Mouse (Mus musculus) midbrain, embryonic 16.5 days (tissue): ENCODE measurements at regions not wholly inside any gene's neighbourhood (a gene's known extent, or its start where the extent isn't known, plus 50 kb on each side); places are given as distances from the start of the nearest gene placed in this dataset.

Experiments
- ATAC-seq: fragments of 200-750 bp; cut with Nextera tagmentation; 2 replicates; pipeline ENCODE4 v1.8.0; 2017; ENCODE audit warnings: moderate TSS enrichment
- H3K27ac ChIP-seq: fragments of 300-500 bp; sonication (generic); 2 replicates; pipeline ENCODE4 v1.5.1; 2014; ENCODE audit warnings: mild to moderate bottlenecking, low read length, mixed read lengths
- H3K27me3 ChIP-seq: fragments of 300-500 bp; sonication (generic); 2 replicates; pipeline ENCODE4 v1.6.1; 2014; ENCODE audit warnings: low read depth, low read length, mixed read lengths; ENCODE audit not compliant: control insufficient read depth, insufficient read depth
- H3K36me3 ChIP-seq: fragments of 300-500 bp; sonication (generic); 2 replicates; pipeline ENCODE4 v1.6.1; 2014; ENCODE audit warnings: mild to moderate bottlenecking, low read length, moderate library complexity, mixed read lengths; ENCODE audit not compliant: control insufficient read depth, insufficient read depth
- H3K4me1 ChIP-seq: fragments of 300-500 bp; sonication (generic); 2 replicates; pipeline ENCODE4 v1.6.1; 2014; ENCODE audit warnings: mild to moderate bottlenecking, low read length, mixed read lengths; ENCODE audit not compliant: control insufficient read depth, insufficient read depth
- H3K4me2 ChIP-seq: fragments of 300-500 bp; sonication (generic); 2 replicates; pipeline ENCODE4 v1.6.1; 2014; ENCODE audit warnings: mild to moderate bottlenecking, low read length, mixed read lengths
- H3K4me3 ChIP-seq: fragments of 300-500 bp; sonication (generic); 2 replicates; pipeline ENCODE4 v1.5.1; 2014; ENCODE audit warnings: low read depth, mild to moderate bottlenecking, low read length, moderate library complexity, mixed read lengths
- H3K9ac ChIP-seq: fragments of 300-500 bp; sonication (generic); 2 replicates; pipeline ENCODE4 v1.6.1; 2014; ENCODE audit warnings: low read depth, low read length, mixed read lengths
- H3K9me3 ChIP-seq: fragments of 300-500 bp; sonication (generic); replicated peaks from 2 replicates; pipeline ENCODE4 v1.6.1; 2014; ENCODE audit warnings: mild to moderate bottlenecking, low read length, mixed read lengths; ENCODE audit not compliant: control insufficient read depth, poor library complexity, severe bottlenecking
- WGBS: fragments of 180-500 bp; shearing (Covaris S2); extraction: QIAGEN DNeasy Blood & Tissue Kit; methylation state at CpG from one replicate; pipeline ENCODE4 v1.1.7; 2014; 5-methylcytosine and 5-hydroxymethylcytosine counted together

- Histone ChIP-seq H3K4me3 (no peak overlapping the region), H3K27ac (no peak overlapping the region), H3K36me3 (no peaks in the 10 kb centered on the region), H3K27me3 (no peaks in the 10 kb centered on the region), H3K4me1 (no peaks in the 10 kb centered on the region), H3K4me2 (no peak overlapping the region), H3K9me3 (no peaks in the 10 kb centered on the region), H3K9ac (no peak overlapping the region)
- ATAC-seq = no peak
- WGBS = 74% methylated on average over 12 of the region's 12 CpGs
These were observed 429.7 kb upstream of the Nr2f2 start for GRCm38 (mm10) chr7:70796038-70796760.

- no peak for ATAC-seq
- Histone ChIP-seq H3K9me3 (no peaks in the 10 kb centered on the region), H3K27ac (no peak overlapping the region), H3K9ac (no peak overlapping the region), H3K4me1 (no peaks in the 10 kb centered on the region; the same call in 1 of the 2 replicates), H3K4me2 (peak overlapping the region; percentile 31), H3K36me3 (no peaks in the 10 kb centered on the region), H3K27me3 (no peaks in the 10 kb centered on the region), H3K4me3 (no peak overlapping the region)
- WGBS = 4% methylated on average over 21 of the region's 21 CpGs
These were observed 422.6 kb upstream of the Nr2f2 start for GRCm38 (mm10) chr7:70788902-70789796.

- no peak for ATAC-seq
- H3K36me3 ChIP-seq = no peaks in the 10 kb centered on the region
- no peak overlapping the region for H3K4me3 ChIP-seq
- no peak overlapping the region for H3K27ac ChIP-seq
- H3K27me3 ChIP-seq = no peaks in the 10 kb centered on the region
- 17% methylated on average over 5 of the region's 5 CpGs for WGBS
- no peak overlapping the region for H3K4me2 ChIP-seq
- H3K9ac ChIP-seq = no peak overlapping the region
- H3K9me3 ChIP-seq = no peaks in the 10 kb centered on the region
- H3K4me1 ChIP-seq = no peaks in the 10 kb centered on the region; the same call in 1 of the 2 replicates
These were observed 421.4 kb upstream of the Nr2f2 start for GRCm38 (mm10) chr7:70787966-70788365.

GRCm38 (mm10) chr7:70780742-70781332 is 414.3 kb upstream of the Nr2f2 start:
- no peaks in the 10 kb centered on the region for H3K36me3 ChIP-seq
- no peaks in the 10 kb centered on the region for H3K4me1 ChIP-seq
- no peaks in the 10 kb centered on the region for H3K27me3 ChIP-seq
- no peak overlapping the region for H3K27ac ChIP-seq
- H3K9ac ChIP-seq = no peak overlapping the region
- WGBS = 81% methylated on average over 2 of the region's 2 CpGs
- H3K9me3 ChIP-seq = no peaks in the 10 kb centered on the region
- no peak overlapping the region for H3K4me2 ChIP-seq
- H3K4me3 ChIP-seq = no peak overlapping the region
- ATAC-seq = no peak

- H3K27ac ChIP-seq = no peak overlapping the region
- 12% methylated on average over 4 of the region's 4 CpGs for WGBS
- no peaks in the 10 kb centered on the region for H3K4me1 ChIP-seq
- no peak overlapping the region for H3K9ac ChIP-seq
- no peaks in the 10 kb centered on the region for H3K27me3 ChIP-seq
- H3K4me3 ChIP-seq = no peak overlapping the region
- no peaks in the 10 kb centered on the region for H3K36me3 ChIP-seq
- no peak overlapping the region for H3K4me2 ChIP-seq
- ATAC-seq = no peak
- peaks cover 4% of the 10 kb centered on the region for H3K9me3 ChIP-seq
These were observed 411.2 kb upstream of the Nr2f2 start for GRCm38 (mm10) chr7:70777763-70778162.

- H3K27me3 ChIP-seq = no peaks in the 10 kb centered on the region
- no peak overlapping the region for H3K4me3 ChIP-seq
- no peak overlapping the region for H3K4me2 ChIP-seq
- H3K9me3 ChIP-seq = peaks cover 4% of the 10 kb centered on the region
- 82% methylated on average over 6 of the region's 6 CpGs for WGBS
- H3K27ac ChIP-seq = no peak overlapping the region
- H3K36me3 ChIP-seq = no peaks in the 10 kb centered on the region
- ATAC-seq = no peak
- H3K9ac ChIP-seq = no peak overlapping the region
- H3K4me1 ChIP-seq = no peaks in the 10 kb centered on the region
These were observed 403.1 kb upstream of the Nr2f2 start for GRCm38 (mm10) chr7:70769655-70770054.

- Histone ChIP-seq H3K27me3 (no peaks in the 10 kb centered on the region), H3K9ac (no peak overlapping the region), H3K4me2 (no peak overlapping the region), H3K4me3 (no peak overlapping the region), H3K36me3 (no peaks in the 10 kb centered on the region), H3K9me3 (no peaks in the 10 kb centered on the region), H3K4me1 (no peaks in the 10 kb centered on the region), H3K27ac (no peak overlapping the region)
- 53% methylated on average over 5 of the region's 5 CpGs for WGBS
- ATAC-seq = no peak
These were observed 401.2 kb upstream of the Nr2f2 start for GRCm38 (mm10) chr7:70767697-70768096.

GRCm38 (mm10) chr7:70756676-70757075 is 390.1 kb upstream of the Nr2f2 start:
- H3K4me3 ChIP-seq = no peak overlapping the region
- 97% methylated on average over 3 of the region's 3 CpGs for WGBS
- no peaks in the 10 kb centered on the region for H3K36me3 ChIP-seq
- H3K9me3 ChIP-seq = no peaks in the 10 kb centered on the region
- peaks cover 14% of the 10 kb centered on the region for H3K27me3 ChIP-seq
- H3K4me2 ChIP-seq = no peak overlapping the region
- no peak overlapping the region for H3K9ac ChIP-seq
- H3K27ac ChIP-seq = no peak overlapping the region
- H3K4me1 ChIP-seq = no peaks in the 10 kb centered on the region; the same call in 1 of the 2 replicates
- no peak for ATAC-seq

GRCm38 (mm10) chr7:70754826-70755225 is 388.3 kb upstream of the Nr2f2 start:
- Histone ChIP-seq H3K36me3 (no peaks in the 10 kb centered on the region), H3K4me2 (no peak overlapping the region), H3K27ac (no peak overlapping the region), H3K9ac (no peak overlapping the region), H3K27me3 (peaks cover 24% of the 10 kb centered on the region), H3K4me1 (no peaks in the 10 kb centered on the region; the same call in 1 of the 2 replicates), H3K4me3 (no peak overlapping the region), H3K9me3 (no peaks in the 10 kb centered on the region)
- 92% methylated on average over 1 of the region's 1 CpGs for WGBS
- no peak for ATAC-seq
